Mouse (Mus musculus) layer of hippocampus, adult 8-10 months (tissue): Measurements from ENCODE around the gene Itga6. TPM values are rescaled to one million over a fixed set of nuclear protein-coding genes. Genes with fewer than 3 reads are reported as not detected.
A peak's percentile ranks its signal among the peaks of the same experiment; 100 is the strongest.

ENCODE experiments used
- DNase-seq, 2 experiments: peaks; one replicate each; pipeline ENCODE4 v3.0.0; 2022; ENCODE audit warnings: low spot score in 2 of 2
- total RNA-seq, 4 experiments: library from RNA; stranded (reverse); gene quantifications; 2 replicates each; pipeline ENCODE4 v1.2.4; 2022

The Itga6 gene
- total RNA-seq, 4 experiments from 2014 or later: 24.9 to 37.5 (median 30.5) TPM

DNA sequence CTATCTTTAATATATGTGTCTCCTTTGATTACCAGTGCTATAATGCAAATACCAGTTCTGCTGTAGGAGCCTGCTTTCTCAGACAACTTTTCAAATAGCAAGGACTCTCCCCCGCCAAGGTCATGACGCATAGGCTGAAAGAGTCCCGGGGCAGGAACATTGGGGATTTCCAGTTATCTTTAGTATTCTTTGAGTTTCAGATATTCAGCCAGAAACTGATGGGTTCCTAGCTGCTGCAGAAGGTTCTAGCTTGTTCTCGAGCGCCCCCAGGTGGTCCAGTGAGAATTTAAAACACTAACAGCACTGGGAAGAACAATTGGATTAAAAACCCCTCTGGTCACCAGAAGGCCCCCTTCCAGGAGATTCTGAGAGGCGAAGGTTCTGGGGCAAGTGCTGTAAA, 92.4 kb downstream of the Itga6 start:
- DNase-seq: peak in 1 of 2 experiments; percentile 64

DNA sequence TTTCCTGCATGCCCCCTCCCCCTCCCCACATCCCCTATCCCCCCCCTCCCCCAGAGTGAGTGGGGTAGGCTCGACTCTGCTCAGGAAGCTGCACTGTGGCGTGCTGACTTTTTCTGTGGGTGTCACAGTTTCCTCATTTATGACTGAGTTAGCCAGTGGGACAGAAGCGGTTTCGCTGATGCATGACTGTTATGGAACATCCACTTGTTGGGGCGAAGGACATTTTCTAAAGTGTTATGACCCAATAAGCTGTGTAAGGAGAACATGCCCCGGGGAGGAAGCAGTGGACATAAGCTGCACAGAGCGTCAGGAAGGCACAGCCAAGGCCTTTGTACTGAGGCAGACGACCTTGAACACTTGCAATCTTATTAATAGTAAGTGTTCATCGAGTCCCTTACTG, 97.9 kb downstream of the Itga6 start:
- no peak for DNase-seq

DNA sequence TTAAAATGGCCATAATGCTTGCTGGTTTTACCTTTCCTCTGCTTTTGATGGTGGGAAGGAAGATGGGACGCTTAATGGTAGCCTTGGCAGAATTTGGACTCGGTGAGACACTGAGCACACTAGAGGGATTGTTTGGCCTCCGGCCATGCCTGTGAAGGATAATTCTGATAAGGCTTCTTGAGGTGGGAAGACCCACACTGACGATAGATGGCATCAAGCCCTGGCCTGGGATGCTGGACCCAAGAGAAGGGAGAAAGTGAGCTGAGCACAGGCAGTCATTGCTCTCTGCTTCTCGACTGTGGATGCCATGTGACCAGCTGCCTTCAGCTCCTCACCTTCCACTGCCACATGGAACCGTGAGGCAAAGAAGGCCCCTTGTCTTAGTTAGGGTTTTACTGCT, 99.5 kb downstream of the Itga6 start:
- DNase-seq: no peak

DNA sequence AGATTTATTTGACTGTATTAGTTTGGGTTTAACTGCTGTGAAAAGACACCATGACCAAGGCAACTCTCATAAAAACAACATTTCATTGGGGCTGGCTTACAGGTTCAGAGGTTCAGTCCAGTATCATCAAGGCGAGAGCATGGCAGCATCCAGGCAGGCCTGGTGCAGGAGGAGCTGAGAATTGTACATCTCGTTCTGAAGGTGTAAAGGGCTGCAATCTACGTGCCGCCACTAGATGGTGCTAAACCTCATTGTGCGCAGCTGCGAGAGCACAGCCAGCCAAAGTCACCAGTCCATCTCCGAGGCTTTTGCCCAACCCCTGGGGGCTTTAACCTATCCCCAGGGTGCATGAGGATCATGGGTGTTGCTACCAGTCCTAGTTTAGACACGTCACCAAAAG, 106.7 kb downstream of the Itga6 start:
- DNase-seq: peak in 1 of 2 experiments; percentile 72

DNA sequence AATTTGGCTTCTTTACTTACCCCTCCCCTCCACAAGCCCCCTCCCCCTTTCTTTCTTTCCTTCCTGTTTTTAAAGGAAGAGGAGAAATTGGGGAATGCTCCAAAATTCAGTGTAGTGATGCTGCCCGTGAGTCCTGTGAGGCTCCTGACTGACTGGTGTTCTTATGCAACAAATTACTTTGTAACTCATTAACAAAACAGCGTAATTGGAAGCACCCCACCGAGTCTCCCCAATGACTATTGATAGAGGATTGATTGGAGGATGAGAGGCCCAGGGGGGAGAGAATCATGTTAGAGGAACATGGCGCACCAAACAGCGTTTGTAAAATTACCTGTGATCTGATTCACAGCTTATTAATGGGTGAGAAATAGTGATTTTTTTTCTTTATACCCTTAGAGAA, 109.7 kb downstream of the Itga6 start:
- no peak for DNase-seq

DNA sequence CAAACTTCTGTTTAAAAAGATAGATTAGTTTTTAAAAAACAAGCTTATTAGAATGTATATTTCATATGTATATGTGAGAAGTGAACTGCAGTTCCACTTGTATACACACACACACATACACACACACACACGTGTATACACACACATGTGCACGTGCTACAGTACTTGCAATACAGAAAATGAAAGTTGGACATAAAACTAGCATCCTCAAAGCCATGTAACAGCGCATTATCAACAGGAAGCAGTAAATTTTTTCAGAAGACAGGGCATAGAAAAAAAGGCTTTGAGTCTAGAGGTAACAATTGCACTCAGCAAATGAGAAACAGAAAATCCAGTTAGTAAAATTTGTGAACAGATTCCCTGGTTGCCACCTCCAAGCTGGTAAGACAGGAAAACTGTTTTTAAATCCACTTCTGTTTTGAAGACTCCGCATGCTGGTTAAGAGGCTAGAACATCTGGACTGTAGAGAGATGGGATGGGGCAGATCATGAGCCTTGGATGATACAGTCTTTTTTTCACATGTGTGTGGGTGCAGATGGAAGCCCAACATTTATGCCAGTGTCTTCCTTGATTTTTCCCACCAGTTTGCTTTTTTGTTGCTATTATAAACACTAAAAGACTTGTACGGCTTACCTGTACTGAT, 118.2 kb downstream of the Itga6 start:
- no peak for DNase-seq

DNA sequence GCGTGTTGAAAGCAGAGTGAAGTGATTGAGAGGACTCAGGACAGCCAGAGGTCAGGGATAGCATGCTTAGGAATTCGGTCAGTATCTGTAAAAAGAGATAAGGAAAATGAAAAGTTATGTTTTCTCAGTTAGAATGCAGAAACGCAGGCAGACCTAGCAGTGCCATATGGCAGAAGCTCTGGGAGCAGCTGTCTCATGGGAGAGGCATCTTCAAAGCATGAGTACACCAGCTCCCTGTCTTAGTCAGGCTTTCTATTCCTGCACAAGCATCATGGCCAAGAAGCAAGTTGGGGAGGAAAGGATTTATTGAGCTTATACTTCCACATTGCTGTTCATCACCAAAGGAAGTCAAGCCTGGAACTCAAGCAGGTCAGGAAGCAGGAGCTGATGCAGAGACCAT, 119.6 kb downstream of the Itga6 start:
- DNase-seq: peak; percentile 80 to 84

DNA sequence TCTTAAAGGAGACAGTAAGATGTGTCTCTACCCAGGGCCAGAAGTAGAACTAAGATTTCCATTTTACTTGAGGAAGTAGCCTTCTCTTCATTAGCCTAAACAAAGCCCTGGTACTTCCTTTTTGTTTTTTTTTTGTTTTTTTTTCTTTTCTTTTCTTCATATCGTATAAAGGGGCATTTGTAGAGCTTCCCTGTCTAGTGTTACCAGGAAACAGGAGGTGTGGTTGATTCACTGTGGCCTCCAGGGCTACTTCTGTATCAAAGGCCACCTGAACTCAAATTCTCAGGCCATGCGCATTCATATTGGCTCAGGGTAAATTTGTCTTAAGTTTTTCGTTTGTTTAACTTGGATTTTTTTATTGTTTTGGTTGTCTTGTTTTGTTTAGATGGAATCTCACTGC, 120.5 kb downstream of the Itga6 start:
- no peak for DNase-seq

DNA sequence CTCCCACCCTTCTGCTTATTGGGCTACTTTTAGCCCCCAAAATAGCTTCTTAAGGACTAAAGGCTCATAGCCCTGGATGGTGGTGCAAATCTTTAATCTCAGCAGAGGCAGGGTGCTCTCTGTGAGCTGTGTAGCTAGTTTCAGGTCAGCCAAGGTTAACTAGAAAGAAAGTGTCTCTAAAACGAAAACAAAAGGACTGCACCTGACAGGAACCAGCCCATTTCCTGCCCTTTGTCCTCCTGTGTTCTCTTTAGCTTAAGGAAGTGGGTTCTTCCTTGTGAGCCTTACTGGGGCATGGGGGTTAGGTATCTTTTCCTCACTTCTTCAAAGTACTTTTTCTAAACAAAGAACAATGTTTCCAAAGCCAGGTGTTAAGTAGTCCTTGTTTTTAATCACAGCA, 121.1 kb downstream of the Itga6 start:
- no peak for DNase-seq

DNA sequence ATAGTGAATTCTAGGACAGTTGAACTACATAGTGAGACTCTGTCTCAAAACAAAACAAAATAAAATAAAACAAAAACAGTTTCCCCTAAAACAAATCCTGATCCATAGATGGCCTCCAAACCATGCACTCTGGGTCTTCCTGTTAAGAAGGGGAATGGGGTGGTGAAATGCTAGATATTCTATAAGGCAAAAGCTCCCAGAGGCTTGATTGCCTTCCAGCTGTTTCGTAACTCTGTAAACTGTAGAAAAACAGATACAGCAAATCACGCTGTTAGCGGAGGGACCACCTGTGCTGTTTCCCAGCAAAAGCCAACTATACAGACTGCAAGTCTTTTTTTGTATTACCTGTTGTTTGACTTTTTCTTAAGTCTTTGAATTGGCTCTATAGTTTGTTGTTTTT, 121.6 kb downstream of the Itga6 start:
- no peak for DNase-seq

DNA sequence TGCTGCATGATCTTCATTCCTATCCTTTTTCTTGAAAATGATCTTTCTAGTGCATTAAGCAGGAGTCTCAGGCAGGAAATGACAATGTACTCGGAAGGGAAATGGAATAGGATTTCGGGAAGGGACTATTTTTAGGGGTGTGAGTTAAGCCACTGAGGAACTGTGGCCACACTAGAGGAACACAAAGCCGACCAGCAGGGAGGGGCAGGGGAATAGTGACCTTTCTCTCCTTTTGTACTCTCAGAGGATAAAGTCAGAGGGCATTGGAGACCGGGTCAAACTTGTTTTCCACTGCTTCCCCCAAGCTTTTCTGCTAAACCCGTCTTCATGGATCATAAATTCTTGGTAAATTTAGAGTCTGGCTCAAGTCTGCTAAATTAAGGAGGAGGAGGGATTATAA, 122.1 kb downstream of the Itga6 start:
- DNase-seq: no peak

DNA sequence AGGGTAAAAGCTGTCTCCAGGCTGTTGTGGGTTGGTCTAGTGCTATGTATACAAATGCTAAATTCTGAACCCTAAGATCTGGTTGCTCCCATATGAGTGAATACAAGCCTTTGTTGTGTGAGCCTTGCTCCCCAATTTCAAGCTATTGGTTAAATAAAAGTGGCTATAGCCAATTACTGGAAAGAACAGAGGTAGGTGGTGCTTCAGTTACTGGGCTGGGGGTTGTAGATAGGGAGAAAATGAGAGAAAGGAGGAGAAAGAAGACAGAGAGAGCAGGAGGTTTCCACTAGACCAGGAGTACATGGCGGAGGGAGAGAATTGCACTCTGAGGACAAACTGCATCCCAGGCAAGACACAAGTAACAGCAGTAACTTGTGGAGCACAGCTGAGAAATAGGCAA, 122.8 kb downstream of the Itga6 start:
- no peak for DNase-seq

DNA sequence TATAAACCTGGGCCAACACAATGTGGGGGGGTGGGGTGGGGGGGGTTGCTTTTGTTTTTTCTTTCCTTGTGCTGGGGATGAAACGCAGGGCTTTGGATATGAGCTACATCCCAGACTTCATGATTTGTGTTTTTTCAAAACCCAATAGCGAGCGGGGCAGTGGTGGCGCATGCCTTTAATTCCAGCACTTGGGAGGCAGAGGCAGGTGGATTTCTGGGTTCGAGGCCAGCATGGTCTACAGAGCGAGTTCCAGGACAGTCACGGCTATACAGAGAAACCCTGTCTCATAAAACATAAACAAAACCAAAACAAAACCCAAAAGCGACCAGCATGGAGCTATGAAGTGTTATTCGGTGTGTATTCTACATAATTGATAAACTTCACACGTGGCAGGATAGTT, 126.7 kb downstream of the Itga6 start:
- no peak for DNase-seq

DNA sequence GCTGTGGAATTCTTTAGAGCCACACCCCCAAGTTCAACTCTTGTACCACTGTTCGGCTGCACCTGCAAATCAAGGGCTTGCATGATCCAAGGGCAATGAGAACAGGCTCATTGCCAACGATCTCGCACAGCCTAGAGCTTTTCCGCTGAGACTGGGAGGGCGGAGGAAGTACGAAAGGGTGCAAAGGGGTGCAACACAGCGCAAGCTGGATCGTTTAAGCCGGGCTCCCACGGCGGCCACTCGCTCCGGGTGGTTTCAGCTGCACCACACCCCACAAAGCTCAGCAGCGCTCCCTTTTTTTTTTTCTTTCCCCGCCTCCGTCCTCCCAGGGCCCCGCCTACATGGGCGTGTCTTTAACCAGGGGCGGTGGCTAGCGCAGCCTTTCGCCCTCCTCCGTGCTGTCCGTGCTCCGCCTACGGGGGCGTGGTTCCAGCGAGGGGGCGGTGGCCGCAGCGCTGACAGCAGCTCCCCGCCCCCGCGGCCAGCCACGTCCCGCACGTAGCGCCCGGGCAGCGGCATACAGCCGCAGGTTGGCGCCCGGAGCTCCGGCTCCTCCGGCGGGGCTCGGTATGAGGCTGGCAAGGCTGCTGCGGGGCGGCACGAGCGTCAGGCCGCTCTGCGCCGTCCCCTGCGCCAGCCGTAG, 127.5 kb downstream of the Itga6 start, which contains the start of gene Pdk1:
Pdk1 (plus strand) TSS at position 424 of the 643 bp plus-strand sequence.
- DNase-seq: peak; percentile 94 to 97

DNA sequence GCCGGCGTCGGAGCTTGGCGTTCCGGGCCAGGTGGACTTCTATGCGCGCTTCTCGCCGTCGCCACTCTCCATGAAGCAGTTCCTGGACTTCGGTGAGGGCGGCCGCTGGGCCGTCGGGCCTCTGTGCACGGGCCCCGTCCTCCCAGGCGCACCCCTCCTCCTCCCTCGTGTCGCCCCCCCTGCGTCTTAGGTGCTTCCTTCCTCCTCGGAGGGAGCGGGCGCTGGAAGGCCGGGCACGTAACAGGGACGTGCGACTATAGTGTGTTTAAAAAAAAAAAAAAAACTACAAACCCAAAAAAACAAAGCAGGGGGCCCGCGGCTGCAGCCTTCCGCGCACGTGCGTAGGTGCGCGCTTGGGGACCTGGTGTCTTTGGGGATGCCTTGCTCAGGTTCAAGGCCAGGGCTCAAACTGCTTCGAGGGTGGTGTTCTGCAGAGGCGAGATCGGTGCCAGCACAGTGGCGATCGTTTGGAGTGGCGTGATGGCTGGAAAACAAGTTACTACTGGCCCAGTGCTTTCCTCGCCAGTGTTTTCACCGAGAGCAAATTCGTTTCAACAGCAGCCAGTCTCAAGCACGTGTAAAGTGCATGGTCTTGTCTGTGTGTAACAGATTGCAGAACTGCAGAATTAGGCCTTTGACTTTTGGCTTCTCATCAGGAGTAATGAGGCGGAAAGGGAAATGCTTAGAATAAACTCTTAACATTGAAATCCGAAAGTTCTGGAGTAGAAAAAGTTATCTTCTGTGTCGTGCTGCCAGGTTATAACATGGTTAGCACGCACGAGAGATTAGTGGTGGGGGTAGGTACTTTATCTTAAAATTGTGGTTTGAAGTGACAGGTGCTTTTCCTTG, 128.3 kb downstream of the Itga6 start:
- DNase-seq: peak; percentile 24 to 30

DNA sequence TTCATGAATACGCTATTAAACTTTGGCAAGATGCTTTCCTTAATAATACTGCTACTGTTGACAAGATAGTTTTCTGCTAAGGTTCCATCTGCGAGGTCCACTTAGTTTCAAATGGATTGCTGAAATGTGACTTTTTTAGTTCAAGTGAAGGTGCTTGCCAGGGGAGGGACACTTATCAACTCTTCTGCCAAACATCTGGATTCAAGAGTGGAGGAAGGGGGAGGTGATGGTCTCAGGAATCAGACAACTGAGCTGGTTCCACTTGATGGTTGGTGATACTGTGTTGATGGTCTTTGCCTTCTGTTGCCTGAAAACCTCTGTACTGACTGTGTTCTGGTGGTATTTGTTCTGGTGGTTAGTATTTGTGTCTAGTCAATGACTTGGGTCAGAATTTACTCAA, 129.0 kb downstream of the Itga6 start:
- no peak for DNase-seq

DNA sequence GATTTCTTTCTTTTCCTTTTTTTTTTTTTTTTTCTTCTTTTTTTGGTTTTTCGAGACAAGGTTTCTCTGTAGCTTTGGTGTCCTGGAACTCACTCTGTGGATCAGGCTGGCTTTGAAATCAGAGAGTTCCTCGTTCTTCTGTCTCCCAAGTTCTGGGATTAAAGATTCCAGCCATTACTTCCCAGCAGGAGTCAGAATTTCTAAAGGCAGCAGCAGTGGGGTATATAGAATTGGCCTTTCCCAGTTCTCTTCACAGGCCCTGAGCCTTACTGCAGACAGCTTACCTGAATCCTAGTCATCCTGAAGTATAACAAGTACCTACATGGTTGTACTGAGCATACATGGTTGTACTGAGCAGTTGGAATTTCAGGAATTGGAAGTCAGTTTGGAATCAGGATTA, 129.4 kb downstream of the Itga6 start:
- no peak for DNase-seq

DNA sequence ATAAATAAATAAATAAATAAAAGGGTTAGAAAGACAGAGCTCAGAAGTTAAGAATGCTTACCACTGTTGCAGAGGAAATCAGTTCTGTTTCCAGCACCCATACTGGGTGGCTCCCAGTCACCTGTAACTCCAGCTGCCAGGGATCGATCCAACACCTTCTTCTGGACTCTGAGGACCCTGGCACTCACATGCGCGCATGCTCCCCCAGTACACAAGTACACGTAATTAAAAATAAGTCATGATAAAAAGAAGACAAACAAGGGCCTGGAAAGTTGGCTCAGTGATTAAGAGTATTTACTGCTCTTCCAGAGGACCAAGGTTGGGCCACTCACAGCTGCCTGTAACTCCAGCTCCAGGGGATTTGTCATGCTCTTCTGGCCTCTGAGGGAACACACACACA, 132.4 kb downstream of the Itga6 start:
- DNase-seq: no peak

DNA sequence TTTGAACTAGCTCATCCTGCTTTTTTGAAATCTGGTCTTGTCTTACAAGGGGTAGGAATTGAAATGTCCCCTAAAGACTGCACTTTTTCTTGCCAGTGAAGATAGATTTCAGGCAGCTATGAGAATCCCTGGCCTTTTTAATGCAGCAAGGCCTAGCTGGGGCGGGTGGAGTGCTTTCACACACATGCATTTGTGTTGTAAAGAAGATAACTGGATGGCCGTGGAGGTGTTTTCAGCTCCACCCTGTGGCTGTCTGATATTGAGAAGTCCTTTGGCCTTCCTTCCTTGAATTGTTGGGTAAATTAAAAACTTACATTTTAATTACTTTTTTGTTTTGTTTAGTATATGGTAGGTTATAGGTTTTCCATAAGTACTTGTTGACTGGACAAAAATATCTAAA, 133.0 kb downstream of the Itga6 start:
- DNase-seq: no peak

DNA sequence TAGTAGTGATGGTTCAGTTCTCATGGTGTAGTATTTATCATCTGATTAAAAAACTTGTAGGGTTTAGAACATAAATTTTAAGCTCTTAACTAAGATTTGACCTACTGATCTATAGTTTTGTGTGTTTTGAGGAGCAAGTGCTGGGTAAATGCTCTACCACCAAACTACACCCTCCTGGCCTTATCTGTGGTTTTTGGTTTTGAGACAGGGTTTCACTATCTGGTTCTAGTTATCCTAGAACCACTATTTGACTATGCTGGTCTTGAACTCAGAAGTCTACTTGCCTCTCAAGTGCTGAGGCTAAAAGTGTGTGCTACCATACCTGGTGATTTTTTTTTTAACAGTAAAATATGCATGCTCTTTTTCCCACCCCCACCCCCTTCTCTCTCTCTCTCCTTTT, 133.5 kb downstream of the Itga6 start:
- DNase-seq: no peak

DNA sequence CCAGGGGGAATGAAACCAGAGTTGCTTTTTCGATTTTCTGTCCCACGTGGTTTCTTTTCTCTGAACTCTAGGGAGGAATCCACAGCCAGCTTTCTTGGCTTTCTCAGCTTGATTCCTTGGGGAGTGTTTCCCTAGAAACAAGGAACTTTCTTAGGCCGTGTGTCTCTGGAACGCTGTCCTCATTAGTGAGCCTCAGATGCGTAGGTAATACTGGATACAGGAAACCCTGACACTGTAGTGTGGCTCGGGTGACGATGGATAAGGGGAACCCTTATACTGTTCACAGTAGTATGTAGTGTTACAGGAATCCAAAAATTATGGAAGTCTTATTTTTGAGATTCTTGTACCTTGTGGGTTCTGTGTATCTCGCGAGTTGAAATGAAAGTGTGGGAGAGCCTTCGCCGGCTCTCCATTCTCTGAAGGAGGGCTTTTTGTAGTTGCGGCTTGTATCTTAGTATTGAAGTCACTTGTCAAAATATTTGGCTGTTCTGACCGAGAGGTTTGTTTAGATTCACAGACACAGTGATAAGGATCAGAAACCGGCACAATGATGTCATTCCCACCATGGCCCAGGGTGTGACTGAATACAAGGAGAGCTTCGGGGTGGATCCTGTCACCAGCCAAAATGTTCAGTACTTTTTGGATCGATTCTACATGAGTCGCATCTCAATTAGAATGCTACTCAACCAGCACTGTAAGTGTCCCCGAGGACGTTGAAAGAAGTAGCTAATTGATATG, 137.7 kb downstream of the Itga6 start:
- no peak for DNase-seq

DNA sequence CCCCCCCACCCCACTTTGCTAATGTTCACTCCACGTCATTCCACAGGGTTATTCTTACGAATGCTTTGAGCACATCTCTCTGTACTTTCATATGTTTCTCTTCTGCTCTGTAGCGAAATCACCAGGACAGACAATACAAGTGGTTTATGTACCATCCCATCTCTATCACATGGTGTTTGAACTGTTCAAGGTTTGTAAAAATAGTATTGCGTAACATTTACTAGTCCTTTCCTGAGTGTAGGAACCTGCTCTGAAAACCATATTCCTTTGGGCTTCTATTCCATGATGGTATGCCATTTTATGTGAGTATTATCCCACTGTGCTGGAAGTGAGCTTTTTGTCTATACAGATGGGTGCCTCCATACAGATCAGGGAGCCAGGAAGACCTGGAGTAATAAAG, 141.9 kb downstream of the Itga6 start:
- no peak for DNase-seq
